Mouse (Mus musculus): ENCODE measurements at regions not wholly inside any gene's neighbourhood (a gene's known extent, or its start where the extent isn't known, plus 50 kb on each side); places are given as distances from the start of the nearest gene placed in this dataset.

- no peak for DNase-seq (ENCODE audit: low read depth)
Observed at GRCm38 (mm10) chr5:78621987-78622854, 1214.4 kb upstream of the Igfbp7 start.

DNA sequence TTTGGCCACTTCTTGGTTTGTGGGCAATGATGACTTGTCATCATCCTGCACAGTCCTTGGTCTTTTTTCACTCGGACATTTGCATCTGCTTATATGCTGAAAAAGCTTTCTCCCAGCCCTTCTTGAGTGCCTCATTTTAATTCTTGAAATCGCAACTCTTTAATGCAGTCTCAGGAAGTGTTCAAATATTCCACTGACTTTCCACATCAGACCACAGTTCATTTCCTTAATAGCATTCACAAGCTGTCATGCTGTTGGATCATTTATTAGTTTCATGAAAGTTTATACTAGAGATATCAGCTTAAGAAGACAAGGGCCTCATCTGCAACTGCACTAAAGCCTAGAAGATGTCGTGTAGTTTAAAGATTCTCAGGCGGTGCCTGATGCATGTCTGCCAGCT, 1200.5 kb upstream of the Igfbp7 start:
- no peak for DNase-seq (ENCODE audit: low read depth)

- DNase-seq (ENCODE audit: low read depth), result no peak
Observed at GRCm38 (mm10) chr5:78602599-78602998, 1194.8 kb upstream of the Igfbp7 start.

GRCm38 (mm10) chr5:78584823-78585222, 1177.0 kb upstream of the Igfbp7 start:
- no peak for DNase-seq (ENCODE audit: low read depth)

- no peak for DNase-seq (ENCODE audit: low read depth)
Observed at GRCm38 (mm10) chr5:78556946-78557345, 1149.1 kb upstream of the Igfbp7 start.

DNA sequence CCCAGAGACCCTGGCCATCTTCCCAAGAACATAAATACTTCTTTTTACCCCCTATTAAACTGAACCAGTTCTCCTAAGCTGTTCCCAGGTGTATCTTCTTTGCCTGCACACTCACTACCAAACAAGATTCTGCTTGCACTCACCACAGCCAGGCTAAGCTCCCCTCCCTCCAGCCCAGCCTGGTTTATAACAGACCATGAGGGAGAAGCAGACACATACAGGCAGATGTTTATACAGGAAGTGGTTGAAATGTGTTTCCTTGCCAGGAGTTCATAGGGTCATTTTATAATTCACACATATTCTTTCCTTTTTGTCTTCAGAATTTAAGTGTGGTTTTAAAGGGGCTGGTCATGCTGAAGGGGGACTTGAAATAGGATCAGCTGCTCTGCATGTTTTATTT, 1127.5 kb upstream of the Igfbp7 start:
- DNase-seq (ENCODE audit: low read depth), result peak; percentile 9

Measured in c-Kit-positive CD71-negative TER-119-negative erythroid progenitor cells, embryonic 14.5 days (primary cell).